Mouse (Mus musculus): ENCODE data around the gene Uhrf1bp1l. TPM values are rescaled to one million over a fixed set of nuclear protein-coding genes. Genes with fewer than 3 reads are reported as not detected.
A peak's percentile ranks its signal among the peaks of the same experiment; 100 is the strongest.

The Uhrf1bp1l gene
- polyA plus RNA-seq, 1 experiment = 25.9 TPM

GRCm38 (mm10) chr10:89714910-89715309 lies 29.9 kb upstream of the Uhrf1bp1l start:
- peaks cover 8% of the 10 kb centered on the region for H3K36me3 ChIP-seq (ENCODE audit: control insufficient read depth, insufficient read depth, low read length)
- H3K4me1 ChIP-seq (ENCODE audit: control insufficient read depth, insufficient read depth, low read length) = no peaks in the 10 kb centered on the region
- WGBS = 86% methylated on average over 10 of the region's 10 CpGs
- TF ChIP-seq CTCF (conservative IDR thresholded peaks at IDR 0.05; ENCODE audit: insufficient read depth, insufficient read length, low read depth, low read length) (no peak), POLR2A (IDR thresholded peaks at IDR 0.05; ENCODE audit: low read depth, low read length) (no peak)
- no peak overlapping the region for H3K27ac ChIP-seq (ENCODE audit: insufficient read depth, low read depth, low read length)
- DNase-seq = no peak
- no peak overlapping the region for H3K4me3 ChIP-seq (ENCODE audit: insufficient read depth, low read depth, low read length)
- no peaks in the 10 kb centered on the region for H3K27me3 ChIP-seq (replicated peaks; ENCODE audit: control insufficient read depth, insufficient read depth, low read length)

- H3K27ac ChIP-seq (ENCODE audit: insufficient read depth, low read depth, low read length) = peak overlapping the region; percentile 99
Observed at GRCm38 (mm10) chr10:89720252-89720651, 24.5 kb upstream of the Uhrf1bp1l start.

GRCm38 (mm10) chr10:89720796-89721195 lies 24.0 kb upstream of the Uhrf1bp1l start:
- peaks cover 16% of the 10 kb centered on the region for H3K4me1 ChIP-seq (ENCODE audit: control insufficient read depth, insufficient read depth, low read length)
- peak overlapping the region; percentile 99 for H3K27ac ChIP-seq (ENCODE audit: insufficient read depth, low read depth, low read length)
- peaks cover 3% of the 10 kb centered on the region for H3K36me3 ChIP-seq (ENCODE audit: control insufficient read depth, insufficient read depth, low read length)
- 27% methylated on average over 3 of the region's 3 CpGs for WGBS
- DNase-seq = peak; percentile 92
- no peak for TF ChIP-seq CTCF (conservative IDR thresholded peaks at IDR 0.05; ENCODE audit: insufficient read depth, insufficient read length, low read depth, low read length)
- TF ChIP-seq POLR2A (IDR thresholded peaks at IDR 0.05; ENCODE audit: low read depth, low read length) = no peak
- H3K27me3 ChIP-seq (replicated peaks; ENCODE audit: control insufficient read depth, insufficient read depth, low read length) = no peaks in the 10 kb centered on the region
- H3K4me3 ChIP-seq (ENCODE audit: insufficient read depth, low read depth, low read length) = no peak overlapping the region

More at GRCm38 (mm10) chr10:89720252-89720651, 24.5 kb upstream of the Uhrf1bp1l start:
- peak; percentile 38 for DNase-seq
- H3K36me3 ChIP-seq (ENCODE audit: control insufficient read depth, insufficient read depth, low read length) = peaks cover 3% of the 10 kb centered on the region
- no peak for TF ChIP-seq CTCF (conservative IDR thresholded peaks at IDR 0.05; ENCODE audit: insufficient read depth, insufficient read length, low read depth, low read length)
- no peak for TF ChIP-seq POLR2A (IDR thresholded peaks at IDR 0.05; ENCODE audit: low read depth, low read length)
- peaks cover 16% of the 10 kb centered on the region for H3K4me1 ChIP-seq (ENCODE audit: control insufficient read depth, insufficient read depth, low read length)
- H3K4me3 ChIP-seq (ENCODE audit: insufficient read depth, low read depth, low read length) = no peak overlapping the region
- no peaks in the 10 kb centered on the region for H3K27me3 ChIP-seq (replicated peaks; ENCODE audit: control insufficient read depth, insufficient read depth, low read length)

GRCm38 (mm10) chr10:89722247-89723195 lies 22.3 kb upstream of the Uhrf1bp1l start:
- WGBS = 60% methylated on average over 14 of the region's 14 CpGs
- H3K36me3 ChIP-seq (ENCODE audit: control insufficient read depth, insufficient read depth, low read length) = peaks cover 9% of the 10 kb centered on the region
- no peaks in the 10 kb centered on the region for H3K27me3 ChIP-seq (replicated peaks; ENCODE audit: control insufficient read depth, insufficient read depth, low read length)
- peak; percentile 78 for DNase-seq
- H3K4me1 ChIP-seq (ENCODE audit: control insufficient read depth, insufficient read depth, low read length) = peaks cover 16% of the 10 kb centered on the region
- peak overlapping the region; percentile 69 for H3K27ac ChIP-seq (ENCODE audit: insufficient read depth, low read depth, low read length)
- H3K4me3 ChIP-seq (ENCODE audit: insufficient read depth, low read depth, low read length) = no peak overlapping the region
- TF ChIP-seq CTCF (conservative IDR thresholded peaks at IDR 0.05; ENCODE audit: insufficient read depth, insufficient read length, low read depth, low read length) (no peak), POLR2A (IDR thresholded peaks at IDR 0.05; ENCODE audit: low read depth, low read length) (no peak)

GRCm38 (mm10) chr10:89730386-89730785 lies 14.4 kb upstream of the Uhrf1bp1l start:
- no peak overlapping the region for H3K4me3 ChIP-seq (ENCODE audit: insufficient read depth, low read depth, low read length)

GRCm38 (mm10) chr10:89731341-89731740 lies 13.4 kb upstream of the Uhrf1bp1l start:
- TF ChIP-seq CTCF (conservative IDR thresholded peaks at IDR 0.05; ENCODE audit: insufficient read depth, insufficient read length, low read depth, low read length) (no peak), POLR2A (IDR thresholded peaks at IDR 0.05; ENCODE audit: low read depth, low read length) (no peak)
- H3K27me3 ChIP-seq (replicated peaks; ENCODE audit: control insufficient read depth, insufficient read depth, low read length) = no peaks in the 10 kb centered on the region
- no peak for DNase-seq
- peaks cover 4% of the 10 kb centered on the region for H3K36me3 ChIP-seq (ENCODE audit: control insufficient read depth, insufficient read depth, low read length)
- H3K27ac ChIP-seq (ENCODE audit: insufficient read depth, low read depth, low read length) = no peak overlapping the region
- 5% methylated on average over 5 of the region's 5 CpGs for WGBS
- H3K4me3 ChIP-seq (ENCODE audit: insufficient read depth, low read depth, low read length) = peak overlapping the region; percentile 99
- H3K4me1 ChIP-seq (ENCODE audit: control insufficient read depth, insufficient read depth, low read length) = peaks cover 5% of the 10 kb centered on the region; the same call in 1 of the 2 replicates

More at GRCm38 (mm10) chr10:89730386-89730785, 14.4 kb upstream of the Uhrf1bp1l start:
- no peaks in the 10 kb centered on the region for H3K27me3 ChIP-seq (replicated peaks; ENCODE audit: control insufficient read depth, insufficient read depth, low read length)
- H3K4me1 ChIP-seq (ENCODE audit: control insufficient read depth, insufficient read depth, low read length) = peaks cover 5% of the 10 kb centered on the region; the same call in 1 of the 2 replicates
- H3K27ac ChIP-seq (ENCODE audit: insufficient read depth, low read depth, low read length) = no peak overlapping the region
- no peak for DNase-seq
- H3K36me3 ChIP-seq (ENCODE audit: control insufficient read depth, insufficient read depth, low read length) = peaks cover 7% of the 10 kb centered on the region
- TF ChIP-seq CTCF (conservative IDR thresholded peaks at IDR 0.05; ENCODE audit: insufficient read depth, insufficient read length, low read depth, low read length) (no peak), POLR2A (IDR thresholded peaks at IDR 0.05; ENCODE audit: low read depth, low read length) (no peak)
- WGBS = 64% methylated on average over 6 of the region's 6 CpGs

All from kidney, adult 2 months (tissue).